ENCODE assay signal across 12 mouse cellular contexts in the genomic region with DNA sequence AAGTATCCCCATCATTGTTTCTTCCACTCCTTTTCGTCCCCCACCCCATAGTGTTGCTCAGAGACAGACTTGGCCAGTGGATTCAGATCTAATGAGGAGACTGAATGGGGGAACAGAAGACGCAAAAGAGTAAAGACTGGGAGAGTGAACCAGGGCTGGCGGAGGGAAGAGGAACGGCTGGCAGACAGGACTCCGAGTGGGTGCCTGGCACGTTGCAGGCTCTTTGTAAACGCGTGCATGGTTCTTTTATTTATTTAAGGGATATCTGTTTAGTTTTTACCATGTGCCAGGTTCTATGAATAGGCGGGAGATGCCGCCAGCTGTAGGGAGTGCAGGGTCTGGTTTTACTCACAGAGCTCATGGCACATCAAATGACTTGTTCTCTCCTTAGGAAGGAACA. TPM values are rescaled to one million over a fixed set of nuclear protein-coding genes. Genes with fewer than 3 reads are reported as not detected.
DNase-seq lines count a peak whose midpoint lies in the region; ATAC-seq lines count a peak whose summit lies in the region.
"Had no signal": no experiment of that assay in that cellular context is flagged by ENCODE, and none has a peak within 500 bp of the region (broad histone marks: within the 10 kb centered on the region; RNA-seq: fewer than 3 reads in every experiment).

No protein-coding gene starts in this region.

- ATAC-seq in hindbrain, embryonic 13.5 days (ENCODE audit: low FRiP score), result 0 out of 2 replicates have a peak, but pooled peaks have one; percentile 39
- no peak for ATAC-seq in hindbrain, embryonic 14.5 days (ENCODE audit: low FRiP score)
- 0 out of 2 replicates have a peak, but pooled peaks have one; percentile 29 for ATAC-seq in limb, embryonic 12.5 days (ENCODE audit: insufficient number of reproducible peaks, insufficient read depth, low FRiP score, low TSS enrichment, low read depth)
- ATAC-seq in inflammation-experienced regulatory T-cells, adult 6 months, result no peak
- no peak for ATAC-seq in megakaryocyte-erythroid progenitor cell, adult 5-6 weeks (replicated peaks; ENCODE audit: low FRiP score, low TSS enrichment, poor library complexity, severe bottlenecking)
- ATAC-seq: activated CD4-positive, CD25-positive, alpha-beta regulatory T cell, adult 4 months had no signal

- no peak overlapping the region for H3K4me3 ChIP-seq in hindbrain, embryonic 13.5 days
- no peak overlapping the region for H3K4me3 ChIP-seq in hindbrain, embryonic 14.5 days (replicated peaks; ENCODE audit: low read length)
- no peak overlapping the region for H3K4me3 ChIP-seq in limb, embryonic 12.5 days (replicated peaks)
- H3K4me3 ChIP-seq: midbrain, embryonic 10.5 days had no signal

- H3K9ac ChIP-seq in hindbrain, embryonic 13.5 days, result no peak overlapping the region
- no peak overlapping the region for H3K9ac ChIP-seq in hindbrain, embryonic 14.5 days
- H3K9ac ChIP-seq in limb, embryonic 12.5 days (replicated peaks), result no peak overlapping the region

- no peak overlapping the region for H3K27ac ChIP-seq in hindbrain, embryonic 13.5 days
- no peak overlapping the region for H3K27ac ChIP-seq in hindbrain, embryonic 14.5 days
- peak overlapping the region; percentile 79 for H3K27ac ChIP-seq in limb, embryonic 12.5 days
- H3K27ac ChIP-seq: kidney, postnatal 0 days; midbrain, embryonic 10.5 days had no signal

- H3K36me3 ChIP-seq in hindbrain, embryonic 13.5 days, result no peaks in the 10 kb centered on the region
- no peaks in the 10 kb centered on the region for H3K36me3 ChIP-seq in hindbrain, embryonic 14.5 days (replicated peaks; ENCODE audit: control insufficient read depth, insufficient read depth)
- H3K36me3 ChIP-seq in limb, embryonic 12.5 days, result peaks cover 66% of the 10 kb centered on the region

- WGBS in hindbrain, embryonic 13.5 days, result 68% methylated on average over 10 of the region's 10 CpGs
- WGBS in hindbrain, embryonic 14.5 days, result 66% methylated on average over 10 of the region's 10 CpGs
- 53% methylated on average over 10 of the region's 10 CpGs for WGBS in limb, embryonic 12.5 days

- no peak overlapping the region for H3K4me2 ChIP-seq in hindbrain, embryonic 13.5 days
- no peak overlapping the region for H3K4me2 ChIP-seq in hindbrain, embryonic 14.5 days (replicated peaks)
- H3K4me2 ChIP-seq in limb, embryonic 12.5 days, result 0 out of 2 replicates have a peak overlapping the region, but pooled peaks have one; percentile 19

- no peak for DNase-seq in hindbrain, embryonic 14.5 days (ENCODE audit: low spot score)
- DNase-seq in right cerebral cortex, adult 2 months (ENCODE audit: low spot score in 2 of 2), result peak; percentile 12 to 18
- DNase-seq in right cerebral cortex, adult 18-20 months, result no peak
- DNase-seq: liver; thymus, adult 2 months had no signal

- H3K9me3 ChIP-seq in hindbrain, embryonic 13.5 days, result no peaks in the 10 kb centered on the region
- H3K9me3 ChIP-seq in hindbrain, embryonic 14.5 days (ENCODE audit: control insufficient read depth, low read length), result no peaks in the 10 kb centered on the region
- no peaks in the 10 kb centered on the region for H3K9me3 ChIP-seq in limb, embryonic 12.5 days
- H3K9me3 ChIP-seq: midbrain, embryonic 10.5 days had no signal

- H3K27me3 ChIP-seq in hindbrain, embryonic 13.5 days, result 0 out of 2 replicates have a peak, but pooled peaks cover 7% of the 10 kb centered on the region
- no peaks in the 10 kb centered on the region for H3K27me3 ChIP-seq in hindbrain, embryonic 14.5 days (ENCODE audit: control insufficient read depth, insufficient read depth, low read length)
- no peaks in the 10 kb centered on the region for H3K27me3 ChIP-seq in limb, embryonic 12.5 days

- no peaks in the 10 kb centered on the region for H3K4me1 ChIP-seq in hindbrain, embryonic 13.5 days (replicated peaks)
- no peaks in the 10 kb centered on the region for H3K4me1 ChIP-seq in hindbrain, embryonic 14.5 days (replicated peaks; ENCODE audit: control insufficient read depth, insufficient read depth, low read length)
- peaks cover 43% of the 10 kb centered on the region for H3K4me1 ChIP-seq in limb, embryonic 12.5 days (replicated peaks)

RNA-seq across cellular contexts. Expression of a gene that starts 8.5 kb away (rescaled TPM):
- 2.2 and 3.7 TPM in 2 replicates for polyA plus RNA-seq in hindbrain, embryonic 13.5 days (2015; fragmentation: Nextera tagmentation; extraction: Ambion mirVana)
- 2.6 TPM in 2 replicates for polyA plus RNA-seq in hindbrain, embryonic 14.5 days (2014; fragmentation: Nextera tagmentation; extraction: Ambion mirVana)
- 43.8 and 52.8 TPM in 2 replicates for polyA plus RNA-seq in limb, embryonic 12.5 days (2016; fragmentation: Nextera tagmentation; extraction: Ambion mirVana)
- not detected for polyA plus RNA-seq in inflammation-experienced regulatory T-cells, adult 6 months (2017; shearing (Covaris generic))
- total RNA-seq in megakaryocyte-erythroid progenitor cell, adult 5-6 weeks (2014; fragmentation: Nextera tagmentation), result 2.8 and 3.3 TPM in 2 replicates
- total RNA-seq in megakaryocyte-erythroid progenitor cell, adult 5-6 weeks (2017), result 2.7 and 3.1 TPM in 2 replicates

Comparison
In these comparisons a context has a peak if more than half of its experiments do, and no peak if none do; other contexts are left out.
1. ATAC-seq: peak in hindbrain, embryonic 13.5 days (single experiment) and limb, embryonic 12.5 days (single experiment); none in hindbrain, embryonic 14.5 days (single experiment), inflammation-experienced regulatory T-cells, adult 6 months (single experiment) and megakaryocyte-erythroid progenitor cell, adult 5-6 weeks (single experiment).
2. DNase-seq: peak in right cerebral cortex, adult 2 months (2 of 2); none in hindbrain, embryonic 14.5 days (single experiment) and right cerebral cortex, adult 18-20 months (single experiment).